Mouse (Mus musculus) thymus, adult 2 months (tissue): Measurements from ENCODE around the gene Epn3.

Experiments used
- CTCF ChIP-seq: fragments of 200-500 bp; IDR thresholded peaks from 2 replicates; pipeline ENCODE4 v1.5.1; 2012; ENCODE audit warnings: mild to moderate bottlenecking, control low read depth, low read length, moderate library complexity, borderline replicate concordance; ENCODE audit not compliant: control insufficient read depth, poor library complexity, insufficient read depth; ENCODE audit errors: extremely low read depth
- POLR2A ChIP-seq: fragments of 200-500 bp; IDR thresholded peaks from 2 replicates; pipeline ENCODE4 v1.6.1; 2012; ENCODE audit warnings: mild to moderate bottlenecking, low read length, control low read depth, moderate library complexity; ENCODE audit not compliant: control insufficient read depth, poor library complexity, insufficient read depth; ENCODE audit errors: extremely low read depth

- TF ChIP-seq POLR2A (no peak), CTCF (no peak)
Observed at GRCm38 (mm10) chr11:94528879-94529278, 29.1 kb upstream of the Epn3 start.
